Mouse (Mus musculus): Measurements from ENCODE around the gene Ier3.
"Not testable (repeated sequence)": the region's sequence is repeated elsewhere in the genome, so short reads cannot be mapped to it uniquely, and the experiment has no call there.

Gene Ier3

DNA sequence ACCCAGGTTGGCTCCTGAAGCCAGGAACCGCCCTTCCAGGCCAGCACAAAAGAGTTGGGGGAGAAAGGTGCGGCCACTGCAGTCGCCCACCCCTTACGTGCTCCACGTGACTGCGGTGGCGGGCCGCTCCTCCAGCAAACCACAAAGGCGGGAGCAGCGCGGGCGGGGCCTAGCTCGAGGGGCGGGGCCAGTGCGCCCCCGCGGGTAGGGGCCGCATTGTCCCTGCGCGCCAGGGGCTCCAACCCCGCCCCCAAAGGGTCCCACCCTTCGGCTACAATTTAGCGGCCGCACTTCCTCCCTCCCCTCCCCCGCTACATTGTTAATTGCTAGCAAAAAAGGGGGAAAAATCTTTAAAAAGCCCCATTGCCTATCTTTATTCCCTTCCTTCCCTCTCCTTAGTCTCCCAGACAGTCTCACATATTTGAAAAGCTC, 15.5 kb downstream of the Ier3 start:
- DNase-seq (ENCODE audit: low spot score): peak; percentile 74

DNA sequence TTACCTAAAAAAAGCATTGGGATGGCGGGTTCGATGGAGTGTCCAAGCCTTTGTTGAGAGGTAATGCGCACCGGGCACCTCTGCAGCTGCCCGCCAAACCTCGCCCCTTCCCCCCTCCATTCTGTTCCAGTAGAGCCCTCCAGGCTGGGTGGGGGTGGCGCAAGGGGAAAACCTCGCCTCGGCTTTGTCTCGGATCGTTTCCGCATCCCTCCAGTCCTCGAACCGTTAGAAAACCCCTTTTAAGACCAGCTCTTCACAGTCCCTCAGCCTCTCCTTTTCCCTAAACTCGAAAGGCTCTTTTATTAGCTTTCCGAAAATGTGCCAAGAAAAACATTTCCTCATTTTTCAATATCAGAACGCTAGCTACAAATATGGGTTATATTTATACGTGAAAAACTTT, 16.0 kb downstream of the Ier3 start:
- DNase-seq (ENCODE audit: low spot score): no peak

DNA sequence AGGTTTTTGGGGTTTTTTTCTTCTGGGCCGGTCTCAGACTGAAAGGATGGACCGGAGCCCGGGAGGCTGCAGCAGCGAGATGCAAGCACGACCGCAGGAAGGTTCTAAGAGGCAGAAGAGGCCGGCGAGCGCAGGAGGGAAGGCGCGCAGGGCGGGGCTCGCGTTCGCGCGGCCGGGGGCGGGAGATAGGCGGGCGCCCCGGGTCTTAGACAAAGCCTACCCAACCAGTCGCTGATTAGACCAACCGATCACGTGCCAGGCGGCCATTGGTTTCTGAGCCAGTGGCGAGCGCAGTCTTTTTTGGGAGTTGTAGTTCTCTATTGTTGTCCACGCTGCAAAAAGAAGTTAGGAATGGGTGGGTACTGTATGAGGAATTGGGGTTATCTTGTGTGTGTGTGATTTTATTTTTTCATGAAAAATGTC, 16.6 kb downstream of the Ier3 start, which contains the start of gene Tubb5:
TSS of gene Tubb5 (minus strand) at position 185 of the 423 bp plus-strand sequence.
- peak; percentile 92 for DNase-seq (ENCODE audit: low spot score)

DNA sequence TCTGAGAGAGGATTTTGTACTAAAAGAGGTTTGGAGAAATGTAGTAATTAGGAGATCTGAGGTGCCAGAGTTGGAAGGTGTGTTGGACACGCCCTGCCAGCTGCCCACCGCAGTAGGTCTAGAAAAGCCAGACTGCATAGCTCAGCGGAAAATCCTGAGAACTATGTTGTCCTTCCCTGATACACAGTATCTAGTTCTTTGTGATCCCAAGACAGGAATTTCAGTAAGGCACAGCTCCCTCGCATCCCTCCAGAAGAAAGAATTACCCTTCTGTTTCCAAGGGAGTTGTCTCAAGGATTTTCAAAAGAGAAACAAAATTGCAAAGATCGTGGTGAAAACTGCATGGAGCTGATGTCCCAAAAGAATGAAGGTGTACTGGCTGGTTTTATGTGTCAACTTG, 17.1 kb downstream of the Ier3 start:
- DNase-seq (ENCODE audit: low spot score): no peak

- not testable (repeated sequence) for DNase-seq (ENCODE audit: low spot score)
Measured at GRCm38 (mm10) chr17:35839002-35839401, 17.5 kb downstream of the Ier3 start.

DNA sequence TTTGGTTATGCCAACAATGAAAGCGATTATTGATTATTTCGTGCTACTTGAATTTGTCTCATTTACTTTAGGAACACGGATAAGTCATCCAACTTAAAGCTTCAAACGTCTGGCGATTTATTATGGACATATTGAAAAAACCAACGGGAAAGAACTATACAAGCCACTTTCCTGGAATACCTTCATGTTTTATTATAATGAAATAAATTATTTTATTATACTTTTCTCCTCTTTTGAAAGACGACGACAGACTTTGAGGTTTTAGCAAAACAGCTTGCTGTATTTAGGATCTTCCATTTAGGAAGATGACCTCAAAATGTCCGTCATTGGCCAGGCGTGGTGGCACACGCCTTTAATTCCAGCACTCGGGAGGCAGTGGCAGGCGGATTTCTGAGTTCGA, 19.1 kb downstream of the Ier3 start:
- DNase-seq (ENCODE audit: low spot score): no peak

DNA sequence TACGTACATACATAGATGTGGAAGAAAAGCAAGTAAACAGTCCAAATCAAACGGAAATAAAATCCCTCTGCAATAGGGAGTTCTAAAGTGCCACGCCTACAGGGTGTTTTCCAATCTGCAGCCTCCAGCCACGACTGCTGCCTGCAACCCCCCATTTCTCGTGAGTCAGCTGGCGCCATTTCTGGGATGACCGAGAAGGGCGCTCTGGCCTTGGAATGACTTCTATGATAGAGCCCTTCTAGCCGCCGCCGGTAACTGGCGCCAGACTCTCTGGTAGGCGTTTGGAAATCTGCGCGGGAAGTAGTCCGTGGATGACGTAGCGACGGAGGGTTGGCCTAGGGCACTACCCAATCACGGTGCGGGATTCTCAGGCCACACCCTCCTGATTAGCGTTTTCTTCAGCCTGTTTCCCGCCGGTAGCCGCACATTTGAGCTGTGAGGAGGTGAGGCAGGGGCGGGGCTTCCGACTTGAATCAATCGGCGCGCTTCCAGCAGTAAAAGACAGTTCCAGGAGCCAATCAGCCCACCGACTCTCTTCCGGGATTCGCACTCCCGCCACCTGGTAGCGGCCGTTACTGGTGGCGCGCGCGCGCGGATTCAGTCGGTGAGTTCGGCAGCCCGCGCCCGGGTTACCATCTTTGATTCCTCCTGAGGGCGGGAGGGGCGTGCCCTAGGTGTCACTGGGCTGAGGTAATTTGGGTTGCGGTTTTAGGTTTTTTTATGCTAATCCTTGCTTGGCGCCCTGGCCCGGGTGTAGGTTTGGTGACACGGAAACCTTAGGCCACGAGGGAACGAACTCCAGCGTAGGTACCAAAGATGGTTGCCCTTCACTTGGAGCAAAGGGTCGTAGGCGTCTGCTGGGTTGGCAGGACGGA, 19.8 kb downstream of the Ier3 start, which contains the start of gene Mdc1:
TSS of gene Mdc1 (plus strand) at position 440 of the 875 bp plus-strand sequence.
- DNase-seq (ENCODE audit: low spot score): peak; percentile 96

GRCm38 (mm10) chr17:35842006-35842405, 20.5 kb downstream of the Ier3 start:
- no peak for DNase-seq (ENCODE audit: low spot score)

DNA sequence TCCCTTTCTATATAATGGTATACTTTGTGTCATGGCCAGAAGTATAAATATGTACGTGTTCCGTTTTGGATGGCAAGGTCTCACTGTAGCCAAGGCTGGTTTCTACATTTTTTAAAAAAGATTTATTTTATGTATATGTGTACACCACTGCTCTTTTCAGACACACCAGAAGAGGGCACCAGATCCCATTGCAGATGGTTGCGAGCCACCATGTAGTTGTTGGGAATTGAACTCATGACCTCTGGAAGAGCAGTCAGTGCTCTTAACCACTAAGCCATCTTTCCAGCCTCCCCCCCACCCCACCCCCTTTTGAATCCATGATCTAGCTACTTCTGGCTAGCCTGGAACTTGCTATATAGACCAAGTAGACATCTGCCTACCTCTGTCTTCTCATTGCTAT, 22.0 kb downstream of the Ier3 start:
- no peak for DNase-seq (ENCODE audit: low spot score)

- no peak for DNase-seq (ENCODE audit: low spot score)
Measured at GRCm38 (mm10) chr17:35848112-35848511, 26.6 kb downstream of the Ier3 start.

DNA sequence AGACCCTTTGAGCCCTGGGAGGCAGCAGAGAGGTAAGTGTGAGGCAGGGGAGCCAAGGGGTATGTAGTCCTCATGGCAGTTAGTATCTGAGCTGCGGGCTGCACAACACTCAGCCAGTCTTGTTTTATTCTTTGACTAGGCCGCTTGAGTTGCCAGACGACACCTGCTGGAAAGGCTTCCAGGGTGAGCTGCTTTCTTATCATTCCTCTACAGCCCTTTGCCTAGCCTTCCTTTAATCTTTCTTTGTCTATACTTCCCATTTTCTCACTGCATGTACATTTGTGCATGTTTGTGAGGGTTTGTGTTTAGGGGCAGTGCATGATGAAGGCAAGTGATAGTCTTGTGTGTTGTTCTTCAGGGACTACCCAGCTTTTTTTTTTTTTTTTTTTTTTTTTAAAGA, 29.5 kb downstream of the Ier3 start:
- DNase-seq (ENCODE audit: low spot score): no peak

GRCm38 (mm10) chr17:35859371-35859770, 37.9 kb downstream of the Ier3 start:
- DNase-seq (ENCODE audit: low spot score): no peak

DNA sequence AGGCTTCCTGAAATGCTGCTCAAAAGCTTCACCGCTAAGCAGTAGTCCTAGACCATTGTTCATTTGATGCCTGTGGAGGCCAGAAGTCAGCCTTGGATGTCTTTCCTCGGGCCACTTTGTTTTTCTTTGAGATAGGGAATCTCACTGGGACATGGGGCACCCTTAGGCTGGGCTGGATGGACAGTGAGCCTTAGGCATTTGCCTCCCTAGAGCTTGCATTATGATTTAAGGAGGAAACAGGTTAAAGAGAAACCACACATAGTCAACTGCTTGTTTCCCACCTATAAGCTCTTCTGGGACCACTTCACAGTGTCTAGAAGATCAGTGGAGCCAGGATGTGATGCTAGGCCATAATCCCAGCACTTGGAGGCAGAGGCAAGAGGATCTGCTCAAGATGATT, 38.4 kb downstream of the Ier3 start:
- no peak for DNase-seq (ENCODE audit: low spot score)

GRCm38 (mm10) chr17:35860831-35861197, 39.3 kb downstream of the Ier3 start:
- no peak for DNase-seq (ENCODE audit: low spot score)

DNA sequence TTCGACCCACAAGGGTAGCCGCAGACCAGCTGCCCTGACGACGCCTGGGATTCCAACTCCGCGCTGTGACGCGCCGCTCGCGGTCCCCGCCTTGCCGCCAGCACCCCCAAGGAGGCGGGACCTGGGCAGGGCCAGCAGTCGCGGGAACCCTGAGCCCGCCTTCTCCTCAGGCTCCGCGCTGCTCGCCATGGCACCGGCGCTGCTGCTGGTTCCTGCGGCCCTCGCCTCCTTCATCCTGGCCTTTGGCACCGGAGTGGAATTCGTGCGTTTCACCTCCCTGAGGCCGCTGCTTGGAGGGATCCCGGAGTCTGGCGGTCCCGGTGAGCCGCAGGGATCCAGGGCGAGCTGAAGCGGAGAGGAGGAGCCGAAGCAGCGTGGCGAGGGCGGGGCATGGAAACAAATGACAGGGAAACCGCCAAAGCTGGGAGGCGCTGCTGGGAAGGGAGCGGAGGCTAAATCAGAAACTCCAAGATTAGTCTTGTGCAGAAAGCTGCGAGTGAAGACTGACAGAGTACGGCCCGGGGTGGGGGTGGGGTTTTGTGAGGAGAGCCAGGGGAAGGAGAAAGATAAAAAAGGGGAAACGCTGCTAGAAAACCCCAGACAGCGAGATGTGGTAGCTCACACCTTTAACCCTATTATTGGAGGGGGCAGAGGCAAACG, 39.8 kb downstream of the Ier3 start, which contains the start of gene Nrm:
TSS of gene Nrm (plus strand) at position 121 of the 660 bp plus-strand sequence.
- DNase-seq (ENCODE audit: low spot score): peak; percentile 84

GRCm38 (mm10) chr17:35864832-35865353, 43.4 kb downstream of the Ier3 start:
- DNase-seq (ENCODE audit: low spot score): no peak

GRCm38 (mm10) chr17:35865481-35866280, 44.2 kb downstream of the Ier3 start, which contains the start of gene Ppp1r18:
TSS of gene Ppp1r18 (plus strand) at chr17:35865593.
- peak; percentile 62 for DNase-seq (ENCODE audit: low spot score)

DNA sequence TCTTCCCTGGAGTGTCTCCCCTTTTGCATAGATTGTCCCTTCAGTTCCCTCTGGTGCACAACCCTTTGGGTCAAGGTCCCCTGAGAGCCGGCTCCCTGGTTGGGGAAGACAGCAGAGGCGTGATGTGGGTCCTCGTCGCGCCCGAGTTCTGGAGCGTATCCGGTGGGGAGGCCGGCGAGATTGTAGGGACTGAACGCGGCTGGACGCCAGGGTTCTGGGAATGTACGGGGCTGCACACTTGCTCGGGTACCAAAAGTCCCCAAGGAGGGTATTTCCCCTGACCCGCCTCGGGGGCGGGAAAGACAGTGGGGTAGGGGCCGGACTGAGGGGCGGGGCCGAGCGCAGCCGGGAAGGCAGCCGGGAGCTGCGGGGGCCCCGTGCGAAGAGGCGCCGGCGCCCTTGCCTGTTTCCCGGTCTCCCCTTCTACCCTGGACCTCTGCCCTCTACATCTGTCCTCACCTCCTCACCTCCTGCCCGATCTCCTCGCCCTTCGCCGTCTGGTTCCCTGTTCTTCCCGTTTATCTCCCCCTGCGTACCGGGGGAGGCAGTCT, 44.9 kb downstream of the Ier3 start:
- DNase-seq (ENCODE audit: low spot score): peak; percentile 51

- DNase-seq (ENCODE audit: low spot score): no peak
Measured at GRCm38 (mm10) chr17:35866911-35867890, 45.7 kb downstream of the Ier3 start.

DNA sequence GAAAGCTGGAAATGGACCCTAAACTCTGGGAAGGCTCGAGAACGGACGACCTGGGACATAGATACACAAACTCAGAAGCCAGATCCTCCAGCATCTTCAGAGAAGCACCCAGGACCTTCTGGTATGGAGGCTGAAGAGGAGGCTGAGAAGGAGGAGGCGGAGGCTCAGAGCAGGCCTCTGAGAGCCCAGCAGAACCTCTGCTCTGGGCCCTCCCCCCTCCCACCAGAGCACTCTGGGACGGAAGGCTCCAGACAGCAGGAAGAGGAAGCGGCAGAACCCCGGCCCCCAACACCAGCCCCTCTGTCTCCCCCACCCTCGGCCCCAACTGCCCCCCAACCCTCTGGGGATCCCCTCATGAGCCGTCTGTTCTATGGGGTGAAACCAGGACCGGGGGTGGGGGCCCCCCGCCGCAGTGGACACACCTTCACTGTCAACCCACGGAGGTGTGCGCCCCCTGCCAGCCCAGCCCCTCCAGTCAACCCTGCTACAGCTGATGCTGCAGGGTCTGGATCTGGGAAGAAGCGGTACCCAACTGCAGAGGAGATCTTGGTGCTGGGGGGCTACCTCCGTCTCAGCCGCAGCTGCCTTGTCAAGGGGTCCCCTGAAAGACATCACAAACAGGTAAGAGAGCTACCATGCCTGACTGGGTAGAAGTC, 46.8 kb downstream of the Ier3 start:
- DNase-seq (ENCODE audit: low spot score): no peak
